Comparison of ENCODE assay signal across 20 mouse cellular contexts in genomic region chr11:121717724-121718123, GRCm38 (mm10). TPM values are rescaled to one million over a fixed set of nuclear protein-coding genes. Genes with fewer than 3 reads are reported as not detected.
DNase-seq lines count a peak whose midpoint lies in the region; ATAC-seq lines count a peak whose summit lies in the region.
"Had no signal": no experiment of that assay in that cellular context is flagged by ENCODE, and none has a peak within 500 bp of the region (broad histone marks: within the 10 kb centered on the region; RNA-seq: fewer than 3 reads in every experiment).

No protein-coding gene starts in this region.

- ATAC-seq in limb, embryonic 15.5 days (ENCODE audit: insufficient number of reproducible peaks, low FRiP score, low TSS enrichment, low read depth) = peak; percentile 41; the same call in 1 of the 2 replicates
- ATAC-seq in hindbrain, embryonic 12.5 days (ENCODE audit: low FRiP score) = no peak
- ATAC-seq: hindbrain, embryonic 16.5 days had no signal

- no peaks in the 10 kb centered on the region for H3K27me3 ChIP-seq in limb, embryonic 15.5 days
- no peaks in the 10 kb centered on the region for H3K27me3 ChIP-seq in hindbrain, embryonic 12.5 days
- H3K27me3 ChIP-seq: heart, embryonic 13.5 days; neural tube, embryonic 12.5 days had no signal

- H3K4me2 ChIP-seq in limb, embryonic 15.5 days = no peak overlapping the region
- H3K4me2 ChIP-seq in hindbrain, embryonic 12.5 days (replicated peaks) = no peak overlapping the region
- H3K4me2 ChIP-seq: heart, embryonic 13.5 days; midbrain, embryonic 11.5 days; neural tube, embryonic 12.5 days had no signal

- 44% methylated on average over 6 of the region's 6 CpGs for WGBS in limb, embryonic 15.5 days
- 59% methylated on average over 6 of the region's 6 CpGs for WGBS in hindbrain, embryonic 12.5 days

- H3K9me3 ChIP-seq in limb, embryonic 15.5 days = no peaks in the 10 kb centered on the region
- H3K9me3 ChIP-seq in hindbrain, embryonic 12.5 days (replicated peaks) = no peaks in the 10 kb centered on the region
- H3K9me3 ChIP-seq: heart, embryonic 13.5 days; neural tube, embryonic 12.5 days had no signal

- DNase-seq in embryo, embryonic 10 days (ENCODE audit: low spot score) = peak; percentile 13
- DNase-seq in embryo, embryonic 10.5 days (ENCODE audit: low spot score) = no peak
- DNase-seq in lung, postnatal 36 days = peak; percentile 15
- DNase-seq in lung, postnatal 10 days = no peak
- peak; percentile 68 to 79 for DNase-seq in urinary bladder, postnatal 36 days (ENCODE audit: low spot score in 2 of 2)
- no peak for DNase-seq in T-cell, adult 2 months (ENCODE audit: low spot score)
- DNase-seq: adrenal gland, adult 2 months; cerebellum, adult 11 months; cerebellum, postnatal 14 days; heart, adult 11 months; heart, postnatal 36 days; kidney, postnatal 14 days; layer of hippocampus, adult 9-11 months; thymus, postnatal 4 days had no signal

- H3K4me1 ChIP-seq in limb, embryonic 15.5 days = no peaks in the 10 kb centered on the region; the same call in 1 of the 2 replicates
- no peaks in the 10 kb centered on the region for H3K4me1 ChIP-seq in hindbrain, embryonic 12.5 days
- H3K4me1 ChIP-seq: heart, embryonic 13.5 days; neural tube, embryonic 12.5 days had no signal

- no peak overlapping the region for H3K9ac ChIP-seq in limb, embryonic 15.5 days
- H3K9ac ChIP-seq in hindbrain, embryonic 12.5 days = no peak overlapping the region
- H3K9ac ChIP-seq: heart, embryonic 13.5 days; neural tube, embryonic 12.5 days had no signal

- H3K36me3 ChIP-seq in limb, embryonic 15.5 days = peaks cover 29% of the 10 kb centered on the region
- no peaks in the 10 kb centered on the region for H3K36me3 ChIP-seq in hindbrain, embryonic 12.5 days
- H3K36me3 ChIP-seq: neural tube, embryonic 12.5 days had no signal

- H3K27ac ChIP-seq in limb, embryonic 15.5 days = no peak overlapping the region
- no peak overlapping the region for H3K27ac ChIP-seq in hindbrain, embryonic 12.5 days
- H3K27ac ChIP-seq: heart, embryonic 13.5 days; neural tube, embryonic 12.5 days had no signal

- H3K4me3 ChIP-seq in limb, embryonic 15.5 days = no peak overlapping the region
- H3K4me3 ChIP-seq in hindbrain, embryonic 12.5 days = no peak overlapping the region
- H3K4me3 ChIP-seq: heart, embryonic 13.5 days; neural tube, embryonic 12.5 days had no signal

RNA-seq across cellular contexts. Expression of gene Metrnl, which starts 16.4 kb away (rescaled TPM):
- polyA plus RNA-seq in limb, embryonic 15.5 days (2015; fragmentation: Nextera tagmentation; extraction: Ambion mirVana) = 77.1 and 79.7 TPM in 2 replicates
- polyA plus RNA-seq in hindbrain, embryonic 12.5 days (2016; fragmentation: Nextera tagmentation; extraction: Ambion mirVana) = 22.3 and 26.1 TPM in 2 replicates

RNA-seq across cellular contexts. Expression of gene B3gntl1, which starts 44.8 kb away (rescaled TPM):
- 8.4 and 9.5 TPM in 2 replicates for polyA plus RNA-seq in limb, embryonic 15.5 days (2015; fragmentation: Nextera tagmentation; extraction: Ambion mirVana)
- polyA plus RNA-seq in hindbrain, embryonic 12.5 days (2016; fragmentation: Nextera tagmentation; extraction: Ambion mirVana) = 8.2 and 8.6 TPM in 2 replicates

Comparison
In these comparisons a context has a peak if more than half of its experiments do, and no peak if none do; other contexts are left out.
1. DNase-seq: peak in embryo, embryonic 10 days (single experiment), lung, postnatal 36 days (single experiment) and urinary bladder, postnatal 36 days (2 of 2); none in embryo, embryonic 10.5 days (single experiment), lung, postnatal 10 days (single experiment) and T-cell, adult 2 months (single experiment).